27 mouse cellular contexts compared by ENCODE assay signal in the genomic region with DNA sequence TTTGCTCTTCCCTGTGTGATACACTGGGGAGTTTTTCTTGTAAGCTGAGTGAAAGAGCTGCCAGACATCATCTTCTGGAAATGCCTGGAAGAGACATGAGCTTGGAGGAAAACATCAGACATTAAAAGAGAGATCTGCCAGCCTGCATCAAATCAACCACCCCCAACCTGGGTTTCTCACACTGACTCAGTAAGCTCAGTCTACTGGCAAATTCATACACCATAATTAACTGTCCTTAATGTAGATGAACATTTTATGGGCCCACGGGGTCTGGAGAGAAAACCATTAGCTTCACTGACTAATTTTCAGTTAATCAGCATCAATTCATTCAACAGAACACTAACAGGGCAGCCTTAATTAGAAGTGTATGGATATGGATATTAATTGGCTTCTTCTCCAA.
DNase-seq lines count a peak whose midpoint lies in the region; ATAC-seq lines count a peak whose summit lies in the region.
"Had no signal": no experiment of that assay in that cellular context is flagged by ENCODE, and none has a peak within 500 bp of the region (broad histone marks: within the 10 kb centered on the region; RNA-seq: fewer than 3 reads in every experiment).

No protein-coding gene starts in this region.

- H3K27me3 ChIP-seq in hindbrain, embryonic 13.5 days = no peaks in the 10 kb centered on the region
- no peaks in the 10 kb centered on the region for H3K27me3 ChIP-seq in hindbrain, embryonic 11.5 days (ENCODE audit: control insufficient read depth, insufficient read depth, low read length)
- no peaks in the 10 kb centered on the region for H3K27me3 ChIP-seq in midbrain, embryonic 16.5 days (ENCODE audit: control insufficient read depth, insufficient read depth, low read depth, low read length)
- no peaks in the 10 kb centered on the region for H3K27me3 ChIP-seq in midbrain, embryonic 10.5 days (ENCODE audit: low read depth, poor library complexity, severe bottlenecking)
- H3K27me3 ChIP-seq: embryonic facial prominence, embryonic 15.5 days; forebrain, embryonic 13.5 days; hindbrain, embryonic 15.5 days; intestine, embryonic 15.5 days had no signal

- WGBS in hindbrain, embryonic 13.5 days = 59% methylated on average over 1 of the region's 1 CpGs
- 75% methylated on average over 1 of the region's 1 CpGs for WGBS in hindbrain, embryonic 11.5 days
- 45% methylated on average over 1 of the region's 1 CpGs for WGBS in midbrain, embryonic 16.5 days
- 76% methylated on average over 1 of the region's 1 CpGs for WGBS in midbrain, embryonic 10.5 days

- no peak overlapping the region for H3K4me3 ChIP-seq in hindbrain, embryonic 13.5 days
- H3K4me3 ChIP-seq in hindbrain, embryonic 11.5 days (ENCODE audit: low read depth, low read length) = no peak overlapping the region
- H3K4me3 ChIP-seq in midbrain, embryonic 16.5 days (ENCODE audit: low read depth, low read length) = no peak overlapping the region
- no peak overlapping the region for H3K4me3 ChIP-seq in midbrain, embryonic 10.5 days
- H3K4me3 ChIP-seq: embryonic facial prominence, embryonic 15.5 days; forebrain, embryonic 13.5 days; hindbrain, embryonic 15.5 days; intestine, embryonic 15.5 days; layer of hippocampus, adult 2 months had no signal

- H3K9me3 ChIP-seq in hindbrain, embryonic 13.5 days = no peaks in the 10 kb centered on the region
- H3K9me3 ChIP-seq in hindbrain, embryonic 11.5 days (ENCODE audit: control insufficient read depth, low read length) = no peaks in the 10 kb centered on the region
- H3K9me3 ChIP-seq in midbrain, embryonic 16.5 days (replicated peaks; ENCODE audit: control insufficient read depth, low read length, poor library complexity, severe bottlenecking) = no peaks in the 10 kb centered on the region
- no peaks in the 10 kb centered on the region for H3K9me3 ChIP-seq in midbrain, embryonic 10.5 days (replicated peaks)
- H3K9me3 ChIP-seq: embryonic facial prominence, embryonic 15.5 days; forebrain, embryonic 13.5 days; hindbrain, embryonic 15.5 days; intestine, embryonic 15.5 days had no signal

- no peak overlapping the region for H3K27ac ChIP-seq in hindbrain, embryonic 13.5 days
- no peak overlapping the region for H3K27ac ChIP-seq in hindbrain, embryonic 11.5 days (ENCODE audit: low read depth, low read length)
- H3K27ac ChIP-seq in midbrain, embryonic 16.5 days (ENCODE audit: low read length) = no peak overlapping the region
- no peak overlapping the region for H3K27ac ChIP-seq in midbrain, embryonic 10.5 days (replicated peaks)
- H3K27ac ChIP-seq: embryonic facial prominence, embryonic 15.5 days; forebrain, embryonic 13.5 days; hindbrain, embryonic 15.5 days; intestine, embryonic 15.5 days; layer of hippocampus, adult 2 months; liver, embryonic 14.5 days; macrophage had no signal

- DNase-seq in hindbrain, embryonic 11.5 days (ENCODE audit: low spot score) = no peak
- DNase-seq in midbrain, embryonic 10.5 days (ENCODE audit: low spot score) = no peak
- DNase-seq in brain, adult 2 months (ENCODE audit: low read depth, low spot score) = peak; percentile 49
- peak; percentile 69 for DNase-seq in retina, embryonic 14.5 days (ENCODE audit: low spot score)
- DNase-seq in layer of hippocampus, postnatal 14 days (ENCODE audit: low spot score in 2 of 2) = no peak
- DNase-seq: adrenal gland, postnatal 36 days; cerebellum, adult 9-10 months; gastrocnemius, postnatal 14 days; heart, postnatal 14 days; kidney, adult 2 months; kidney, postnatal 36 days; liver; lung, adult 2 months; lung, postnatal 10 days; right cerebral cortex, postnatal 25 days; spleen, adult 18-20 months; thymus, postnatal 14 days had no signal

- H3K9ac ChIP-seq in hindbrain, embryonic 13.5 days = no peak overlapping the region
- no peak overlapping the region for H3K9ac ChIP-seq in hindbrain, embryonic 11.5 days (ENCODE audit: low read depth, low read length)
- no peak overlapping the region for H3K9ac ChIP-seq in midbrain, embryonic 16.5 days (ENCODE audit: low read depth, low read length)
- H3K9ac ChIP-seq: embryonic facial prominence, embryonic 15.5 days; forebrain, embryonic 13.5 days; hindbrain, embryonic 15.5 days; intestine, embryonic 15.5 days; liver, embryonic 14.5 days had no signal

- H3K36me3 ChIP-seq in hindbrain, embryonic 13.5 days = no peaks in the 10 kb centered on the region
- no peaks in the 10 kb centered on the region for H3K36me3 ChIP-seq in hindbrain, embryonic 11.5 days (ENCODE audit: control insufficient read depth, insufficient read depth, low read length)
- no peaks in the 10 kb centered on the region for H3K36me3 ChIP-seq in midbrain, embryonic 16.5 days (ENCODE audit: control insufficient read depth, insufficient read depth, low read length)
- no peaks in the 10 kb centered on the region for H3K36me3 ChIP-seq in midbrain, embryonic 10.5 days
- H3K36me3 ChIP-seq: embryonic facial prominence, embryonic 15.5 days; hindbrain, embryonic 15.5 days; intestine, embryonic 15.5 days had no signal

- H3K4me2 ChIP-seq in hindbrain, embryonic 13.5 days = no peak overlapping the region
- H3K4me2 ChIP-seq in hindbrain, embryonic 11.5 days (replicated peaks; ENCODE audit: low read depth, low read length) = no peak overlapping the region
- no peak overlapping the region for H3K4me2 ChIP-seq in midbrain, embryonic 16.5 days (ENCODE audit: low read length)
- H3K4me2 ChIP-seq: embryonic facial prominence, embryonic 15.5 days; forebrain, embryonic 13.5 days; hindbrain, embryonic 15.5 days; intestine, embryonic 15.5 days had no signal

- peak; percentile 39; the same call in 1 of the 2 replicates for ATAC-seq in hindbrain, embryonic 13.5 days (ENCODE audit: low FRiP score)
- ATAC-seq in hindbrain, embryonic 11.5 days (ENCODE audit: low FRiP score) = no peak
- peak; percentile 48; the same call in 1 of the 2 replicates for ATAC-seq in midbrain, embryonic 16.5 days
- ATAC-seq: CD4-positive, CD25-positive, alpha-beta regulatory T cell, adult 4 months; forebrain, embryonic 13.5 days; intestine, embryonic 15.5 days had no signal

- no peaks in the 10 kb centered on the region for H3K4me1 ChIP-seq in hindbrain, embryonic 13.5 days (replicated peaks)
- H3K4me1 ChIP-seq in hindbrain, embryonic 11.5 days (replicated peaks; ENCODE audit: control insufficient read depth, insufficient read depth, low read length) = no peaks in the 10 kb centered on the region
- no peaks in the 10 kb centered on the region for H3K4me1 ChIP-seq in midbrain, embryonic 16.5 days (ENCODE audit: control insufficient read depth, insufficient read depth, low read length)
- H3K4me1 ChIP-seq in midbrain, embryonic 10.5 days = no peaks in the 10 kb centered on the region
- H3K4me1 ChIP-seq: embryonic facial prominence, embryonic 15.5 days; forebrain, embryonic 13.5 days; hindbrain, embryonic 15.5 days; intestine, embryonic 15.5 days had no signal

Comparison
In these comparisons a context has a peak if more than half of its experiments do, and no peak if none do; other contexts are left out.
1. DNase-seq: peak in brain, adult 2 months (single experiment) and retina, embryonic 14.5 days (single experiment); none in hindbrain, embryonic 11.5 days (single experiment), midbrain, embryonic 10.5 days (single experiment) and layer of hippocampus, postnatal 14 days (0 of 2).